Mouse (Mus musculus) embryo, embryonic 11 days (tissue): ENCODE results near the gene Gm17657.
"Not testable (repeated sequence)": the region's sequence is repeated elsewhere in the genome, so short reads cannot be mapped to it uniquely, and the experiment has no call there.

Experiments
- DNase-seq: peaks from one replicate; pipeline ENCODE4 v3.0.0-alpha.2; 2015

Gm17657 gene

GRCm38 (mm10) chr17:29545241-29545640 is 4.2 kb downstream of the Gm17657 start:
- DNase-seq, result no peak

- no peak for DNase-seq
These were observed 5.4 kb downstream of the Gm17657 start for GRCm38 (mm10) chr17:29544064-29544463.

DNA sequence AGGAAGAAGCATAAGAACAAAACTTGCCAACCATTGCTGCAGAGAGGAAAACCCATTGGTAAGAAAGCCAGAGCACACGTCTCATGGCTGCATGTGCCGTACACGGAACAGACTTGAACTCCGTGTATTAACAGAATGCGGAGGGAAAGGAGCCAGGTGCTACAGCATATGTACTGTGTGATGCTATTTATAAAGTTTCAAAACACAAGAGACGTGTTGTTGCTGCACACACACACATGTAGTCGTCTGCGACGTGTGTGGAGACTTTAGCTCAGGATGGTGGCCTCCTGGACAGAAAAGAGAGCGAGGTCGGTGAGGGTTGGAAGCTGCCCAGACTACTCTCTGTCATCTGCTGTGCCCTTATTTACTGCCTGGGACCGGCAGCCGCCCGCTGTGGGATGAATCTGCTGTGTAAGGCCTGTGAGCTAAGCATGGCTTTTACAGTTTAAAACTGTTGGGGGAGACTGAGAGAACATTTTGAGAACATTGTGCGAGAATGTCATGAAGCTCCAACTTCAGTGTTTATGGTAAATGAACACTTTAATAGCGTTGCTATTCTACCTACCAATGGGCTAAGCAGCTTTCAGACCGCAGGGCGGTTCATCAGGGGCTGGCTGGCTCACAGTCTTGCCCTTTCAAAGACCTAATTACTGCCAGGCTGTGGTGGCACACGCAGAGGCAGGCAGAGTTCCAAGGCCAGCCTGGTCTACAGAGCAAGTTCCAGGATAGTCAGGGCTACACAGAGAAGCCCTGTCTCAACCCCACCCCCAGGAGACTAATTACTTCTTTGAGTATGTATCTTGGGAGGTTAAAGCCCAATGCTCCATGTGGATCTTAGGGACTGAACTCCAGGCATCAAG is 6.4 kb downstream of the Gm17657 start:
- no peak for DNase-seq

- DNase-seq, result no peak
These were observed 8.0 kb downstream of the Gm17657 start for GRCm38 (mm10) chr17:29541419-29541818.

GRCm38 (mm10) chr17:29540426-29540825 is 9.0 kb downstream of the Gm17657 start:
- no peak for DNase-seq

GRCm38 (mm10) chr17:29533866-29534265 is 15.6 kb downstream of the Gm17657 start:
- no peak for DNase-seq

DNA sequence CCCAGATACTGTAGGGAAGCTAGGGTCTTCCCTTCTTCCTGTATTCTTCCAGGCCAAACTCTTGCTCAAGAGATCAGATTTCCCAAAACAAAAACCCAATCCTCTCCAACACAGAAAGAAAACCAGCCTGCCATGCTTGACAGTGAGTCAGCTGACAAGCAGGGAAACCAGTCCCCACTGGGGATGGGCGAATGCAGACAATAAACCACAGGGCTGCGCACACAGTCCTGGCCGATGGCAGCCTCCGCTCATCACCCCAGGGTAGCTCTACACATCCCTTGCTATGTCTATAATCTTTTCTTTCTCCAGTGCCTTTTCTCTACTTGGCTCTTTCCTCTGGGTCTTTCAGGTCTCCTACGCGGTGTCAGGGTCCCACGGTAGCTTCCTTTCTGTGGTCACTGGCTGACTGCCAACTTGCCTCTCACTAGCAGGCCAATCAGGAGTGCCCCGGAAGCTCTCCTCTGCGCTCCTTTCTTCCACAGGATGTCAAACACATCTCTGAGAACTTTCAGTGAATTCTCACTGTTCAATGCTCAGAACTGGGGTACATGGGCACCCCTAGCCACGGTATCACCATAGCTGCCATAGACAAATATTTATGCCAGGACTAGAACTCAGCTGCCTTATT is 17.6 kb downstream of the Gm17657 start:
- no peak for DNase-seq

DNA sequence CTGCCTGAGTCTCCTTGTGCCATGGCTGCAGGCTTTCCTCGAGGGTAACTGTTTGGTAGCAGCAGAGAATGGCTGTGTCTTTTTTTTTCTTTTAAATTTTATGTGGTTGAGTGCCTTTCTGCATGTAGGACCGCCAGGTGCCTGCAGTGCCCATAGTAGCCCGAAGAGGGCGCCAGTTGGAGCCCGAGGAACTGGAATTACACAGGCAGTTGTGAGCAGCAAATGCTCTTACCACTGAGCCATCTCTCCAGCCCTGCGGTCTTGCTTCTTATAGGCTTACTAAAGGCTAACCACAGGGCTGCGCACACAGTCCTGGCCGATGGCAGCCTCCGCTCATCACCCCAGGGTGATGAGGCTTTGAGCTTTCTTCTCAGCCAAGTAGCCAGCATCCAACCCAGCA is 18.2 kb downstream of the Gm17657 start:
- no peak for DNase-seq

DNA sequence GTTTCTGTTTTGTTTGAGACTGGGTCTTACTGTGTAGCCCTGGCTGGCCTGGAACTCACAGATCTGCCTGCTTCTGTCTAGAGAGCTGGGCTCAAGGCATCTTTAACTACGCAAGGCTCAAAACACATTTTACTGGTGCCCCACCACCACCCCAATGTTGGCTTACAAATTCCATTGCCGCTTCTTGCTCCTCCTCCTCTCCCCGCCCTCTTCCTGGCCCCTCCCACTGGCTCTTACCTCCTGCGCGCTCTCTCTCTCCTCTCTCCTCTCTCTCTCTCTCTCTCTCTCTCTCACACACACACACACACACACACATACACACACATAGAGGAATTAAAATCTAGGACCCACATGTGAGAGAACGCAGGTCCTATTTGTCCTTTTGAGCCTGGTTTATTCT is 18.9 kb downstream of the Gm17657 start:
- DNase-seq, result no peak

- DNase-seq, result no peak
These were observed 20.8 kb downstream of the Gm17657 start for GRCm38 (mm10) chr17:29528568-29529187.

DNA sequence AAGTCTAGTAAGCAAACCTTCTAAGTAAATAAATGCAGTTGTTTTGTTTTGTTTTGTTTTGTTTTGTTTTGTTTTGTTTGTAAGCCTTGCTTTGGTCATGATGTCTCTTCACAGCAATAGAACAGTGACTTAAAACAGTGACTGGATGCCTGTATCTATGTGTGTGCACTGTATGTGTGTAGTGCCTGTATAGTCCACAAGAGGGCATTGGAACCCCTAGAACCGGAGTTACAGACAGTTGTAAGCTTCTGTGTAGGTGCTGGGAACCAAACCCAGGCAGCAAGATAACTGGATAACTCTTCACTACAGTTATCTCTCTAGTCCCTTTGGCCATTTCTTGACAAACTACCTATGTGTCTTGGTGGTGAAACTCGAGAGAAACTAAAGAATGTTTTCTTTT is 23.8 kb downstream of the Gm17657 start:
- no peak for DNase-seq

- DNase-seq, result no peak
These were observed 29.7 kb downstream of the Gm17657 start for GRCm38 (mm10) chr17:29519731-29520130.

DNA sequence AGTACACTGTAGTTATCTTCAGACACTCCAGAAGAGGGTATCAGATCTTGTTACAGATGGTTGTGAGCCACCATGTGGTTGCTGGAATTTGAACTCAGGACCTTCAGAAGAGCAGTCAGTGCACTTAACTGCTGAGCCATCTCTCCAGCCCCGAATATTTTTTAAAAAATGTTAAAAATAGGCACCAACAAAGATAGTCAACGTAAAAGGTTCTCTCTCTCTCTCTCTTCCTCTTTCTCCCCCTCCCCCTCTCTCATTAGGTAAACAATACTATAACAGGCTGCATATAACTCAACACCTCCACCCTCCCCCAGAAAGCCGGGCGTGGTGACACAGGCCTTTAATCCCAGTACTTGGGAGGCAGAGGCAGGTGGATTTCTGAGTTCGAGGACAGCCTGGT is 30.8 kb downstream of the Gm17657 start:
- DNase-seq, result not testable (repeated sequence)

DNA sequence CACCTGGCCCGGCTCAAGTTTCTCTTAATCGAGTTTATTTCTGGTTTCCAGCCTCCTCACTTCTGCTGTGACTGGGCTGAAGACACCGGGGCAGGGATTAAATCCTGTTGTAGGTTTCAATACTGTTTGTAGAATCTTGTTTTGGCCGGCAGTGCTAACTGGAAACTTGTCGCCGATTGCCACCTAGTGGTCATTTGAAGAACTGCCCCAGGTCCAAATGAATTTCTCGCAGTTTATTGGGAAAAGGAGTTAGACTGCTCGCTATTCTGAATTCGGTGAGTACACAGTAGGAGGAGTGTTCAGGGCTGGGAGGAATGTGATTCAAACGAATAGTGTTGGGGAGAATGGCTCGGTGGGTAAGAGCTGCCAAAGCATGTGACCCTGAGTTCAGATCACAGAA is 35.0 kb downstream of the Gm17657 start:
- DNase-seq, result peak; percentile 80

DNA sequence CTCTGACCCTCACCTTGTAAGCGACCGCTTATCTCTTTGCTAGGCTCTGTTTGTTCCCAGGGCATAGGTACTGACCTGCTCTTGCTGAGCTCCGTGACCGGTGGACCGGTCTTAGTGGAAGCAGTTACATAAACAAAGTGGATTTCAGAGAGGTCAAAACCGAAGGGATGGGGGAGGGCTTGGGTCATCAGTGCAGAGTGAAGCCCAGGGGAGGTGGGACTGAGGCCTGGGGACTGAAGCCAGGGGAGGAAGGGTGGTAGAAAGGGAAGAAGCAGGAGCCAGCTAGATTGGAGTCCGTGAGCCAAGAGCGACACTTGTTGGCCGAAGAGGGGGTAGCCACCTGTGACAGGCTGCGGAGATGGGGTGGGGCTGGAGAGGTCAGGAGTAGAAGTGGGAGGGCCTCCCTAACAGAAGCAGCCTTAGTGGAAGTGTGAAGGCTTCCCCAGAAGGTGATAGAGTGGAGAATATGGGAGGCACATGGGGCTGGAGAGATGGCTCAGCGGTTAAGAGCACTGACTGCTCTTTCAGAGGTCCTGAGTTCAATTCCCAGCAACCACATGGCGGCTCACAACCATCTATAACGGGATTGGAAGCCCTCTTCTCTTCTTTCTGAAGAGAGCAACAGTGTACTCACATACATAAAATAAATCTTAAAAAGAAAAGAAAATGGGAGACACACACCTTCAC is 36.3 kb downstream of the Gm17657 start:
- DNase-seq, result peak; percentile 81

DNA sequence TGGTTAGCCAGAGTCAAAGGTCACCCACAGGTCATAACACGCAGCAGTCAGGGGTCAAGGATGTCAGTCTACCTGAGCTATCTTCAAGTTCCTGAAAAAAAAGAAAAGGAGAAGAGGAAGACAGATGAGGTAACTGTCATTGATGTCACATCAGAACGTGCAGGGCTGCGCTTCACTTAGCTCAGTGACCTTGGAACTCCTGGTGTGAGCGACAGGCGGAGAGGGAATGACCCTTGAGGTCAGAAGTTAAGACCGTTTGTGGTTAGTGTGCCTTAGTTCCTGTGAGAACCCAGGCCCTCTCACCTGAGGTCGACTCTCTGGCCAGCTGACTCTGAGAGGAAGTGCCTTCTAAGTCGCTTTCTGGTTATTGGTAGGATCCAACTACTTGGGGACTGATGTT is 38.7 kb downstream of the Gm17657 start:
- no peak for DNase-seq

- no peak for DNase-seq
These were observed 40.4 kb downstream of the Gm17657 start for GRCm38 (mm10) chr17:29508927-29509608.

GRCm38 (mm10) chr17:29503700-29504099 is 45.7 kb downstream of the Gm17657 start:
- DNase-seq, result no peak

GRCm38 (mm10) chr17:29502669-29503665 is 46.5 kb downstream of the Gm17657 start:
- no peak for DNase-seq

DNA sequence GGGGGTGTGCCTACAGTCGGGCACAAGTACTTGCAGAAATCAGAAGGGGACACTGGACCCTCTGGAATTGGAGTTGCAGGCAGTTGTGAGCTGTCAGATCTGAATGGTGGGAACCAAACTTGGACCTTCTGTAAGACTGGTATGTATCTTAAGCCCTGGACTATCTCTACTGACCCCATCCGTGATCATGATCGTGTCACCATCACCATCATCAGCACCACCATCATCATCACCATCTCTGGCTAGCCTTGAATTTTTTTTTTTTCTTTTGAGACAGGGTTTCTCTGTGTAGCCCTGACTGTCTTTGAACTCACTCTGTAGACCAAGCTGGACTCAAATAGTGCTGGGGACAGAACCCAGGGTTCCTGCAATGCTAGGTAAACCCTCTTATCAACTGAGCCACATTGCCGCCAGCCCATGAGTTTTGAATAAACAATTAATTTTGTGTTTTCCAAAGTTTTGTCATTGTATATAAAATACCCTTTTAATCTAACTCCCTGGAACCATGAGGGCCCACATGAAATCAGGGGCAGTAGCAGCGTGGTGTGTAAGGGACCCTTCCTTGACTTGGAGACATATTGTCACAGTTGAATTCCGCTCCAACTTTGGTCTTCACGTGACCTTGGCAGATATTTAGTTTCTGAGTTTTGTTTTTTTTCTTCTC is 47.3 kb downstream of the Gm17657 start:
- DNase-seq, result no peak
